Mouse (Mus musculus) erythroblast, embryonic 14.5 days (primary cell): ENCODE results near the gene Slc22a12. TPM values are rescaled to one million over a fixed set of nuclear protein-coding genes. Genes with fewer than 3 reads are reported as not detected.

ENCODE experiments used
- H3K27me3 ChIP-seq: 2 replicates; pipeline ENCODE4 v1.6.1; 2012; ENCODE audit warnings: inconsistent platforms; ENCODE audit not compliant: control insufficient read depth
- H3K36me3 ChIP-seq: 2 replicates; pipeline ENCODE4 v1.6.1; 2012; ENCODE audit warnings: mild to moderate bottlenecking, inconsistent platforms; ENCODE audit not compliant: control insufficient read depth
- H3K4me1 ChIP-seq: 2 replicates; pipeline ENCODE4 v1.6.1; 2012; ENCODE audit warnings: inconsistent platforms; ENCODE audit not compliant: control insufficient read depth
- H3K4me3 ChIP-seq: replicated peaks from 2 replicates; pipeline ENCODE3; 2012; ENCODE audit warnings: moderate library complexity, mild to moderate bottlenecking, inconsistent platforms
- H3K9me3 ChIP-seq: 2 replicates; pipeline ENCODE4 v1.6.1; 2012; ENCODE audit warnings: low read length, inconsistent platforms, mixed read lengths; ENCODE audit not compliant: control insufficient read depth
- GATA1 ChIP-seq: IDR thresholded peaks from 2 replicates; pipeline ENCODE4 v1.6.1; 2012; ENCODE audit warnings: low read length, inconsistent platforms, mixed read lengths
- TAL1 ChIP-seq: IDR thresholded peaks from 3 replicates; pipeline ENCODE4 v1.6.1; 2012; ENCODE audit warnings: low read length, inconsistent platforms, mixed read lengths
- polyA plus RNA-seq: library from polyadenylated mRNA; stranded (reverse); fragments of >175 nt; gene quantifications from 2 replicates; pipeline ENCODE4 v1.2.3, GENCODE M21; 2012

Gene Slc22a12
- not detected in 2 replicates for polyA plus RNA-seq

- Histone ChIP-seq H3K36me3 (no peaks in the 10 kb centered on the region), H3K4me3 (no peak within 1 kb of the TSS), H3K9me3 (no peaks in the 10 kb centered on the region), H3K27me3 (no peaks in the 10 kb centered on the region; the same call in 1 of the 2 replicates), H3K4me1 (no peaks in the 10 kb centered on the region)
- TF ChIP-seq GATA1, result no peak
- TF ChIP-seq TAL1, result no peak
These were observed at the start of gene Slc22a12 for GRCm38 (mm10) chr19:6542367-6543034. Gene Slc22a12, minus strand, starts transcription at chr19:6543032.

GRCm38 (mm10) chr19:6572001-6572400 is 29.2 kb upstream of the Slc22a12 start:
- no peak overlapping the region for H3K4me3 ChIP-seq
- no peaks in the 10 kb centered on the region for H3K9me3 ChIP-seq
- no peaks in the 10 kb centered on the region for H3K36me3 ChIP-seq
- H3K27me3 ChIP-seq, result peaks cover 2% of the 10 kb centered on the region
- TF ChIP-seq TAL1 (no peak), GATA1 (no peak)
- no peaks in the 10 kb centered on the region for H3K4me1 ChIP-seq

DNA sequence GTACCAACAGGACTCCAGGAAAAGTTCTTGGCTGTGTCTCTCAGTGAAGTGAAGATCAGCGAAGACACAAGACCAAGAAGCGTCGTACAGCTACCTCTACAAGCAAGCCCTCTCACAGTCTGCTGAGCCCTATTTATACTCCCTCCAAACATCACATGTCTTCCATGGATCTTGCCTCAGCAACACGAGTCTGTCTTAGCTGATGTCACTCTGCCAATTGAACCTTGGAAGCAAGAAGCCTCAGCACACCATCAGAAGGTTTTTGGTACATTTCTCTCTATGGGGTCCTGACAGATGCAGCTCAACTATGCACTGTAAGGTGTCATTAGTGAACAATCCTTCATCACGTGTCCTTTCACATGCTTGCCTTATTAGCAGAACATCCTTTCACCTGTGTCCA is 28.6 kb upstream of the Slc22a12 start:
- Histone ChIP-seq H3K9me3 (no peaks in the 10 kb centered on the region), H3K36me3 (no peaks in the 10 kb centered on the region), H3K4me3 (no peak overlapping the region), H3K27me3 (peaks cover 2% of the 10 kb centered on the region), H3K4me1 (no peaks in the 10 kb centered on the region)
- TF ChIP-seq TAL1 (no peak), GATA1 (no peak)

DNA sequence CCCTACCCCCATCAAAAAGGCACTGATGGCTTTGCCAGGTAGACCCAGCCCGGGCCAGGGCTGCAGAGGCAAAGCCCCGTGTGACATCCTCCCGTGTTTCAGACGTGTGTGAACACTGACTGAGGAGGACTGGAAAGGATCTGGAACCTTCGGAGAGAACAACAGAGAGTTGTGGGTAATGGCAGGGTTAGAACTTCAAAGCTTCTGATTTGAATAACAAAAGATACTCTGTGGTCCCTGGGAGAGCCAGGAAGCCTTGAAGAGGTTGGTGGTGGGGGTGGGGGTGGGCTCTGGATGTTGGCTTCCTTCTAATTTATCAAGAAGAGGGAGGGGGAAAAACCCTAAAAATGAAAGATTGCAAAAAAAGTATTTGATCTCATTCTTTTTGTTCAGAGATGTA is 26.7 kb upstream of the Slc22a12 start:
- H3K9me3 ChIP-seq, result no peaks in the 10 kb centered on the region
- no peaks in the 10 kb centered on the region for H3K36me3 ChIP-seq
- H3K4me1 ChIP-seq, result no peaks in the 10 kb centered on the region
- peaks cover 2% of the 10 kb centered on the region for H3K27me3 ChIP-seq
- H3K4me3 ChIP-seq, result no peak overlapping the region
- TF ChIP-seq TAL1 (no peak), GATA1 (no peak)

DNA sequence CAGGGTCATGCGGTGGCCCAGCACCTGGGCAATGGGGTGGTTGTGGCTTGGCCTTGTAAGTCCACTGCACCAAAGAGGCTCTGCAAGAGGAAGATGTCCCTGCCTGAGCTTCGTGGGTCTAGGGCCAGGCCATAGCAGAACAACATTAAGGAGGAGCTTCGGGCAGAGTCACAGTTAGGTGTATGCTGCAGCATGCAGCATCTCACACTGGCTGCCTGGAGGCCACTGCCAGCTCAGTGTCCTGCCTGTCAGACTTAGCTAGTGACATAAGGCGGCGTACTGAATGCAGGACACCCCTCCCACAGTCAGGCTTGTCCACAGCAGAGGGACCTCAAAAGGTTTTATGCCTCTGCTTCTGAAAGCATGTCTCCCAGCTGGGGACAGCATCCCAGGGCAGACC is 26.2 kb upstream of the Slc22a12 start:
- H3K4me3 ChIP-seq, result no peak overlapping the region
- TF ChIP-seq TAL1 (no peak), GATA1 (no peak)

GRCm38 (mm10) chr19:6566450-6566849 is 23.6 kb upstream of the Slc22a12 start:
- H3K4me3 ChIP-seq, result no peak overlapping the region
- TF ChIP-seq GATA1 (no peak), TAL1 (no peak)
- no peaks in the 10 kb centered on the region; the same call in 1 of the 2 replicates for H3K27me3 ChIP-seq
- no peaks in the 10 kb centered on the region for H3K4me1 ChIP-seq
- no peaks in the 10 kb centered on the region for H3K9me3 ChIP-seq
- H3K36me3 ChIP-seq, result no peaks in the 10 kb centered on the region

More for the DNA sequence above, 26.2 kb upstream of the Slc22a12 start:
- Histone ChIP-seq H3K4me1 (no peaks in the 10 kb centered on the region), H3K9me3 (no peaks in the 10 kb centered on the region), H3K36me3 (no peaks in the 10 kb centered on the region), H3K27me3 (no peaks in the 10 kb centered on the region; the same call in 1 of the 2 replicates)

- no peak overlapping the region for H3K4me3 ChIP-seq
- H3K27me3 ChIP-seq, result no peaks in the 10 kb centered on the region; the same call in 1 of the 2 replicates
- TF ChIP-seq GATA1 (no peak), TAL1 (no peak)
- no peaks in the 10 kb centered on the region for H3K36me3 ChIP-seq
- H3K9me3 ChIP-seq, result no peaks in the 10 kb centered on the region
- no peaks in the 10 kb centered on the region for H3K4me1 ChIP-seq
These were observed 22.3 kb upstream of the Slc22a12 start for GRCm38 (mm10) chr19:6565136-6565535.

DNA sequence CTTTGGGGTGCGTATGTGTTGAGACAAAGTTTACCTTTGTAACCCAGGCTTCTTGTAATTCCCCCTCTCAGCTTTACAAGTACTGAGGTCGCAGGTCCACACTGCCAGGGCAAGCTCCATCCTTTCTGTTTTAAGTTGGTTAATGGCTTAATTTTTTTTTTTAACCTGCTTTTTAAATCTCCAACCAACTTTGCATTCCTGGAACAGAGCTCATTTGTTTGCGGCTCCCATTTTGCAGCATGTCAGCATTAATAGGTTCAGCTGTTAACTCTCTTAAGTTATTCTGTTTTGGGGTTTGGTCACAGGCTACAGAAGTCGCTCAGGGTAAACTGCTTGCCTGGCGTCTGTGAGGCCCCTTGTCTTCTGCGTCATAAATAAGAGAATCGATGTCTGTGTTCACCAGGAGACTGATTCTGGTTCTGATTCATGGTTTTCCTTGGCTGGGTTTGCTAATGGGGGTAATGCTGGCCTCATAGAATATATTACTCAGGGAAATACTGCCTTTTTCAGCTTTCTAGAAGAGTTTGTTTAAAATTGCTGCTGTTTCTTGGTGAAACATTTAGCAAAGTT is 17.5 kb upstream of the Slc22a12 start:
- H3K36me3 ChIP-seq, result no peaks in the 10 kb centered on the region
- H3K9me3 ChIP-seq, result no peaks in the 10 kb centered on the region
- no peaks in the 10 kb centered on the region for H3K27me3 ChIP-seq
- no peak for TF ChIP-seq TAL1
- no peak for TF ChIP-seq GATA1
- no peak overlapping the region for H3K4me3 ChIP-seq
- no peaks in the 10 kb centered on the region for H3K4me1 ChIP-seq

GRCm38 (mm10) chr19:6559576-6559975 is 16.7 kb upstream of the Slc22a12 start:
- H3K9me3 ChIP-seq, result no peaks in the 10 kb centered on the region
- no peaks in the 10 kb centered on the region for H3K27me3 ChIP-seq
- H3K4me1 ChIP-seq, result no peaks in the 10 kb centered on the region
- no peaks in the 10 kb centered on the region for H3K36me3 ChIP-seq
- no peak overlapping the region for H3K4me3 ChIP-seq
- TF ChIP-seq TAL1 (no peak), GATA1 (no peak)
